Mouse (Mus musculus): ENCODE measurements around the gene Gm5089. TPM values are rescaled to one million over a fixed set of nuclear protein-coding genes. Genes with fewer than 3 reads are reported as not detected.

Gene Gm5089
- polyA plus RNA-seq, 1 experiment from 2014 or later, result not detected

DNA sequence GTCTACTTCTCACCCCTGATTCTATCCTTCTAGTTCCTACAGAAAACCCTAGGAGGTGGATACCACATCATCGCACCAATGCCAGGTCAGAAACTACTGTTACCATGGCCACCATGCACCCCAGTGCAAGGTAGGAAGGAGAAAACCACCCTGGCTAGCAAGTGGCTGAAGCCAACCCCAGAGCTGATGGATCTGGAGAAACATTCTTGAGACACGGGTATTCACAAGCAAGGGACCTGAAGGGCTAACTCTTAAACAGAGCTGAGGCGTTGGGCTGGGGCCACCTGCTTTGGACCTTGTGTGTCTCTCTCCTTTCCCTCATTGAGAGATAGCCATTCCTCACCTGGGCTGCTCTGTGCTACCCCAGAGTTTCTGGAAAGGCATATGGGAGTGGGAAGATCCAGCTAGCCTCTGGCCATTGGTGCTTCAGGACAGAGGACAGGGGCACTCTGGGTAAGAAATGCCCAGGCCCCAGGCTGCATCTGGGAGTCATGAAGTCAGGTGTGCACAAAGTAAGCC lies 47.4 kb downstream of the Gm5089 start:
- no peak overlapping the region for H3K4me2 ChIP-seq (ENCODE audit: low read depth, low read length)
- no peak overlapping the region for H3K27ac ChIP-seq (ENCODE audit: low read length)
- H3K36me3 ChIP-seq (ENCODE audit: control insufficient read depth, insufficient read depth, low read length), result no peaks in the 10 kb centered on the region
- peaks cover 7% of the 10 kb centered on the region; the same call in 1 of the 2 replicates for H3K4me1 ChIP-seq (replicated peaks; ENCODE audit: control insufficient read depth, insufficient read depth, low read length)
- no peaks in the 10 kb centered on the region for H3K9me3 ChIP-seq (ENCODE audit: control insufficient read depth, low read length)
- WGBS, result 68% methylated on average over 3 of the region's 3 CpGs
- H3K9ac ChIP-seq (ENCODE audit: low read length), result no peak overlapping the region
- no peak overlapping the region for H3K4me3 ChIP-seq (ENCODE audit: low read length)
- no peak for ATAC-seq (ENCODE audit: low read depth)
- H3K27me3 ChIP-seq (ENCODE audit: control insufficient read depth, insufficient read depth, low read depth, low read length), result peaks cover 40% of the 10 kb centered on the region

GRCm38 (mm10) chr14:122402716-122403258 lies 48.1 kb downstream of the Gm5089 start:
- Histone ChIP-seq H3K9ac (ENCODE audit: low read length) (no peak overlapping the region), H3K27me3 (ENCODE audit: control insufficient read depth, insufficient read depth, low read depth, low read length) (peaks cover 33% of the 10 kb centered on the region)
- ATAC-seq (ENCODE audit: low read depth), result no peak

GRCm38 (mm10) chr14:122401886-122402285 lies 49.0 kb downstream of the Gm5089 start:
- ATAC-seq (ENCODE audit: low read depth), result no peak
- no peak overlapping the region for H3K4me3 ChIP-seq (ENCODE audit: low read length)
- H3K27ac ChIP-seq (ENCODE audit: low read length), result no peak overlapping the region
- no peaks in the 10 kb centered on the region for H3K36me3 ChIP-seq (ENCODE audit: control insufficient read depth, insufficient read depth, low read length)
- no peak overlapping the region for H3K4me2 ChIP-seq (ENCODE audit: low read depth, low read length)
- no peak overlapping the region for H3K9ac ChIP-seq (ENCODE audit: low read length)
- H3K9me3 ChIP-seq (ENCODE audit: control insufficient read depth, low read length), result no peaks in the 10 kb centered on the region
- H3K27me3 ChIP-seq (ENCODE audit: control insufficient read depth, insufficient read depth, low read depth, low read length), result peaks cover 25% of the 10 kb centered on the region
- H3K4me1 ChIP-seq (replicated peaks; ENCODE audit: control insufficient read depth, insufficient read depth, low read length), result peaks cover 5% of the 10 kb centered on the region; the same call in 1 of the 2 replicates
- WGBS, result 50% methylated on average over 11 of the region's 11 CpGs

More at GRCm38 (mm10) chr14:122402716-122403258, 48.1 kb downstream of the Gm5089 start:
- Histone ChIP-seq H3K27ac (ENCODE audit: low read length) (no peak overlapping the region), H3K4me3 (ENCODE audit: low read length) (no peak overlapping the region), H3K9me3 (ENCODE audit: control insufficient read depth, low read length) (no peaks in the 10 kb centered on the region), H3K36me3 (ENCODE audit: control insufficient read depth, insufficient read depth, low read length) (no peaks in the 10 kb centered on the region), H3K4me1 (replicated peaks; ENCODE audit: control insufficient read depth, insufficient read depth, low read length) (peaks cover 7% of the 10 kb centered on the region; the same call in 1 of the 2 replicates), H3K4me2 (ENCODE audit: low read depth, low read length) (no peak overlapping the region)
- 59% methylated on average over 12 of the region's 12 CpGs for WGBS

- 89% methylated on average over 5 of the region's 5 CpGs for WGBS
- no peaks in the 10 kb centered on the region for H3K9me3 ChIP-seq (ENCODE audit: control insufficient read depth, low read length)
- H3K4me2 ChIP-seq (ENCODE audit: low read depth, low read length), result no peak overlapping the region
- H3K4me3 ChIP-seq (ENCODE audit: low read length), result no peak overlapping the region
- no peak overlapping the region for H3K9ac ChIP-seq (ENCODE audit: low read length)
- no peaks in the 10 kb centered on the region for H3K36me3 ChIP-seq (ENCODE audit: control insufficient read depth, insufficient read depth, low read length)
- no peak overlapping the region for H3K27ac ChIP-seq (ENCODE audit: low read length)
- peaks cover 7% of the 10 kb centered on the region for H3K27me3 ChIP-seq (ENCODE audit: control insufficient read depth, insufficient read depth, low read depth, low read length)
- no peak for ATAC-seq (ENCODE audit: low read depth)
- H3K4me1 ChIP-seq (replicated peaks; ENCODE audit: control insufficient read depth, insufficient read depth, low read length), result no peaks in the 10 kb centered on the region
These were observed 51.0 kb downstream of the Gm5089 start for GRCm38 (mm10) chr14:122399906-122400305.

DNA sequence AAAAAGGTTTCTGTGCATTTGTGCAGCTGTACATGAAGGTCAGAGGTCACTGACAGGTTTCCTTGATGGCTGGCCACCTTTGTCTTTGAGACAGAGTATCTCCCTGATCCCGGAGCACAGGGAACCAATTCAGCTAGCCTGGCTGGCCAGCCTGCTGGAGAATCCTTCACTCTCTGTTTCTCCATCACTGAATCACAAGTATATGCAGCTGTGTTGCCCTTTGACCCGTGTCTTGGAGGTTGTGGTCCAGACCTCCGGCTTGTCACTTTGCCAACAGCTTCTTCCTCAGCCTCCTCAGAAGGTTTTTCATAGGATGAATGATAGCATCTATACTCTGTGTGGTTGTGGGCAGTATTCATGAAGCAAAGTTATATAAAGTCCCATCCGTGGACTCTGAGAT lies 52.2 kb downstream of the Gm5089 start:
- ATAC-seq (ENCODE audit: low read depth), result no peak
- Histone ChIP-seq H3K4me2 (ENCODE audit: low read depth, low read length) (no peak overlapping the region), H3K9me3 (ENCODE audit: control insufficient read depth, low read length) (no peaks in the 10 kb centered on the region), H3K4me3 (ENCODE audit: low read length) (no peak overlapping the region), H3K27ac (ENCODE audit: low read length) (no peak overlapping the region), H3K27me3 (ENCODE audit: control insufficient read depth, insufficient read depth, low read depth, low read length) (no peaks in the 10 kb centered on the region; the same call in none of the 2 replicates), H3K9ac (ENCODE audit: low read length) (no peak overlapping the region), H3K4me1 (replicated peaks; ENCODE audit: control insufficient read depth, insufficient read depth, low read length) (no peaks in the 10 kb centered on the region), H3K36me3 (ENCODE audit: control insufficient read depth, insufficient read depth, low read length) (no peaks in the 10 kb centered on the region)
- 61% methylated on average over 4 of the region's 4 CpGs for WGBS

GRCm38 (mm10) chr14:122393119-122393518 lies 57.8 kb downstream of the Gm5089 start:
- no peaks in the 10 kb centered on the region for H3K36me3 ChIP-seq (ENCODE audit: control insufficient read depth, insufficient read depth, low read length)
- H3K27ac ChIP-seq (ENCODE audit: low read length), result no peak overlapping the region
- 80% methylated on average over 1 of the region's 1 CpGs for WGBS
- ATAC-seq (ENCODE audit: low read depth), result no peak
- H3K27me3 ChIP-seq (ENCODE audit: control insufficient read depth, insufficient read depth, low read depth, low read length), result no peaks in the 10 kb centered on the region
- no peak overlapping the region for H3K4me2 ChIP-seq (ENCODE audit: low read depth, low read length)
- no peak overlapping the region for H3K4me3 ChIP-seq (ENCODE audit: low read length)
- no peaks in the 10 kb centered on the region for H3K9me3 ChIP-seq (ENCODE audit: control insufficient read depth, low read length)
- H3K4me1 ChIP-seq (replicated peaks; ENCODE audit: control insufficient read depth, insufficient read depth, low read length), result no peaks in the 10 kb centered on the region
- H3K9ac ChIP-seq (ENCODE audit: low read length), result no peak overlapping the region

- H3K4me2 ChIP-seq (ENCODE audit: low read depth, low read length), result no peak overlapping the region
- H3K4me1 ChIP-seq (replicated peaks; ENCODE audit: control insufficient read depth, insufficient read depth, low read length), result no peaks in the 10 kb centered on the region
- WGBS, result 36% methylated on average over 4 of the region's 4 CpGs
- H3K9me3 ChIP-seq (ENCODE audit: control insufficient read depth, low read length), result no peaks in the 10 kb centered on the region
- no peak overlapping the region for H3K9ac ChIP-seq (ENCODE audit: low read length)
- H3K27me3 ChIP-seq (ENCODE audit: control insufficient read depth, insufficient read depth, low read depth, low read length), result no peaks in the 10 kb centered on the region
- no peak for ATAC-seq (ENCODE audit: low read depth)
- no peak overlapping the region for H3K4me3 ChIP-seq (ENCODE audit: low read length)
- H3K27ac ChIP-seq (ENCODE audit: low read length), result no peak overlapping the region
- no peaks in the 10 kb centered on the region for H3K36me3 ChIP-seq (ENCODE audit: control insufficient read depth, insufficient read depth, low read length)
These were observed 60.0 kb downstream of the Gm5089 start for GRCm38 (mm10) chr14:122390935-122391334.

DNA sequence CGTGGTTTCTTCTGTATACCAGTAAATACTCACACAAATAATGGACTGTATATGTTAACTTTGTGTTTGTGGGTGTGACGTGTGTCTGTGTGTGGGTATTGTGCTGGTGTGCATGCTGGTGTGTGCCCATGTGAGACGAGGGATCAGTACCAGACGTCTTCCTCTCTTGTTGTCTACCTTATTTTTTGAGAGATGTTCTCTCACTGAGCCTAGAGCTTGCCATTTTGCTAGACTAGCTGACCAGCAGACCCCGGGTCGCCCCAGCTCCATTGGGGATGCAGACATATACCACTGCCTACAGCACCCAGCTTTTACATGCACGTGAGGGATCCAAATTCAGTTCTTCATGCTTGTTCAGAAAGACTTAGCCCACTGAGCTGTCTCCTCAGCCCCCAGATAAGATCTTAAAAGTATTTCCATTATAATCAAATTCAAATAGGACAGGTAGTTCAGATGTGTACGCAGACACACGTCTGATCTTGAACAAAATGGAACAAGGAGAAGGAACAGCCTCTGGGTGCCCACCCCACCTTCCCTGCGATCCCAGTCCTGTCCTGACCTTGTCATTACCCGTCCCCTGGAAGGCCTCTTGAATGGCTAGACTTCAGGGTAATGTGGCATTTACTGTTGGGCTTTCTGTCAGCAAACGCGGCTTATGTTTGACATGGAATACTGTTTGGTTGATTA lies 61.1 kb downstream of the Gm5089 start:
- no peak for ATAC-seq (ENCODE audit: low read depth)
- WGBS, result 77% methylated on average over 13 of the region's 13 CpGs
- H3K27me3 ChIP-seq (ENCODE audit: control insufficient read depth, insufficient read depth, low read depth, low read length), result no peaks in the 10 kb centered on the region

GRCm38 (mm10) chr14:122388431-122389031 lies 62.4 kb downstream of the Gm5089 start:
- Histone ChIP-seq H3K4me2 (ENCODE audit: low read depth, low read length) (no peak overlapping the region), H3K4me1 (replicated peaks; ENCODE audit: control insufficient read depth, insufficient read depth, low read length) (no peaks in the 10 kb centered on the region), H3K27ac (ENCODE audit: low read length) (no peak overlapping the region), H3K9ac (ENCODE audit: low read length) (no peak overlapping the region), H3K36me3 (ENCODE audit: control insufficient read depth, insufficient read depth, low read length) (no peaks in the 10 kb centered on the region), H3K27me3 (ENCODE audit: control insufficient read depth, insufficient read depth, low read depth, low read length) (no peaks in the 10 kb centered on the region), H3K4me3 (ENCODE audit: low read length) (no peak overlapping the region), H3K9me3 (ENCODE audit: control insufficient read depth, low read length) (no peaks in the 10 kb centered on the region)
- 52% methylated on average over 19 of the region's 19 CpGs for WGBS
- no peak for ATAC-seq (ENCODE audit: low read depth)

More for the DNA sequence above, 61.1 kb downstream of the Gm5089 start:
- H3K4me3 ChIP-seq (ENCODE audit: low read length), result no peak overlapping the region
- no peaks in the 10 kb centered on the region for H3K4me1 ChIP-seq (replicated peaks; ENCODE audit: control insufficient read depth, insufficient read depth, low read length)
- no peaks in the 10 kb centered on the region for H3K9me3 ChIP-seq (ENCODE audit: control insufficient read depth, low read length)
- no peak overlapping the region for H3K4me2 ChIP-seq (ENCODE audit: low read depth, low read length)
- no peak overlapping the region for H3K9ac ChIP-seq (ENCODE audit: low read length)
- no peaks in the 10 kb centered on the region for H3K36me3 ChIP-seq (ENCODE audit: control insufficient read depth, insufficient read depth, low read length)
- H3K27ac ChIP-seq (ENCODE audit: low read length), result no peak overlapping the region

Measured in lung, embryonic 16.5 days (tissue).